Mouse (Mus musculus) limb, embryonic 15.5 days (tissue): ENCODE measurements around the gene Sptlc2. TPM values are rescaled to one million over a fixed set of nuclear protein-coding genes. Genes with fewer than 3 reads are reported as not detected.

Source experiments
- ATAC-seq: fragments of 200-750 bp; cut with Nextera tagmentation; 2 replicates; pipeline ENCODE4 v1.8.0; 2017; ENCODE audit warnings: low read depth, moderate TSS enrichment; ENCODE audit not compliant: insufficient number of reproducible peaks, low FRiP score, low TSS enrichment
- H3K27ac ChIP-seq: fragments of 300-500 bp; sonication (generic); 2 replicates; pipeline ENCODE4 v1.5.1; 2015; ENCODE audit warnings: moderate library complexity, mild to moderate bottlenecking, inconsistent platforms
- H3K27me3 ChIP-seq: fragments of 300-500 bp; sonication (generic); 2 replicates; pipeline ENCODE4 v1.6.1; 2015; ENCODE audit warnings: inconsistent platforms
- H3K36me3 ChIP-seq: fragments of 300-500 bp; sonication (generic); 2 replicates; pipeline ENCODE4 v1.6.1; 2015; ENCODE audit warnings: inconsistent platforms
- H3K4me1 ChIP-seq: fragments of 300-500 bp; sonication (generic); 2 replicates; pipeline ENCODE4 v1.6.1; 2015; ENCODE audit warnings: inconsistent platforms
- H3K4me2 ChIP-seq: fragments of 300-500 bp; sonication (generic); 2 replicates; pipeline ENCODE4 v1.6.1; 2015; ENCODE audit warnings: mild to moderate bottlenecking, inconsistent platforms
- H3K4me3 ChIP-seq: fragments of 300-500 bp; sonication (generic); 2 replicates; pipeline ENCODE4 v1.5.1; 2015; ENCODE audit warnings: mild to moderate bottlenecking, inconsistent platforms
- H3K9ac ChIP-seq: fragments of 300-500 bp; sonication (generic); 2 replicates; pipeline ENCODE4 v1.6.1; 2015; ENCODE audit warnings: inconsistent platforms
- H3K9me3 ChIP-seq: fragments of 300-500 bp; sonication (generic); 2 replicates; pipeline ENCODE4 v1.6.1; 2016; ENCODE audit warnings: inconsistent platforms
- WGBS: fragments of 180-500 bp; shearing (Covaris S2); methylation state at CpG from one replicate; pipeline ENCODE4 v1.1.7; 2015; 5-methylcytosine and 5-hydroxymethylcytosine counted together
- polyA plus RNA-seq: library from polyadenylated mRNA; unstranded; fragments of >200 nt; fragmentation: Nextera tagmentation; extraction: Ambion mirVana; gene quantifications from 2 replicates; pipeline ENCODE4 v1.2.1, GENCODE M21; 2015

Sptlc2 gene
- polyA plus RNA-seq, 1 experiment from 2014 or later: 83.7 TPM

DNA sequence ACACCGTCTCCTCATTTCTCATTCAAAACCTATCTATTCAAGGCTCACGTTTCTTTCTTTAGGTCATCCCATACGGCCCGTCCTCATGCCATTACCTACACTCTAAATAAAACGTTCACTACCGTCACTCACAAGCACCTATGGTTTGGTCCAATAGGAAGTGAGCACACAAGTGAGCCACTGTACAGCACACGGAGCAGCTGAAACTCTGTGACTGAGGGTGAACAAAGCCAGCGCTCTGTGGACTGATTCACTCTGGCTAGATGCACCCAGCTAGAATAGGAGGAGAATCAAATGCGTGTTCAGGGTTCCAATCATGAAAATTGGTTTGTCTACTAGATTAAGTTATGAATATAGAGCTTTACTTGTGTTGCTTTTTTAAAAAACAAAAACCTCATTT lies 22.5 kb downstream of the Sptlc2 start:
- no peak overlapping the region for H3K9ac ChIP-seq
- H3K27ac ChIP-seq: no peak overlapping the region
- H3K36me3 ChIP-seq: peaks cover 19% of the 10 kb centered on the region
- no peaks in the 10 kb centered on the region for H3K27me3 ChIP-seq
- no peak overlapping the region for H3K4me3 ChIP-seq
- H3K9me3 ChIP-seq: no peaks in the 10 kb centered on the region
- ATAC-seq: no peak
- no peaks in the 10 kb centered on the region for H3K4me1 ChIP-seq
- H3K4me2 ChIP-seq: no peak overlapping the region
- WGBS: 79% methylated on average over 9 of the region's 9 CpGs

DNA sequence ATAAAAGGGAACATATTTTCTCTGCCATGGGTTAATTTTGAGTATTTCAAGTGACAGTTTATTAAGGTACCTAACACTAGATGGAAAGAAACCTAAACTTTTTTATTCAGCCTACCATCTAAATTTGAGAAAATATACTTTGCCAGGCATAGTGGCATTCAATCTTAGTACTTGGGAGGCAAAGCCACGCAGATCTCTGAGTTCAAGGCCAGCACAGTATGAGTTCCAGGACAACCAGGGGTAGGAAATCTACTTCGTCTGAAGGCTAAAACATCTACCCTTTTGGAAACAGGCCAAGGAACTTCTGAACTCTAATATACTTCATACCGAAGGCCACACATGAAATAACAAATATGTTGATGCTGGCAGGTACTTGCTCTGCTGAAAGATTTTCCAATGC lies 26.0 kb downstream of the Sptlc2 start:
- H3K9me3 ChIP-seq: no peaks in the 10 kb centered on the region
- no peak overlapping the region for H3K4me3 ChIP-seq
- no peak overlapping the region for H3K27ac ChIP-seq
- ATAC-seq: no peak
- no peak overlapping the region for H3K4me2 ChIP-seq
- WGBS: 56% methylated on average over 3 of the region's 3 CpGs
- H3K4me1 ChIP-seq: no peaks in the 10 kb centered on the region
- no peak overlapping the region for H3K9ac ChIP-seq
- H3K36me3 ChIP-seq: peaks cover 5% of the 10 kb centered on the region
- H3K27me3 ChIP-seq: no peaks in the 10 kb centered on the region

DNA sequence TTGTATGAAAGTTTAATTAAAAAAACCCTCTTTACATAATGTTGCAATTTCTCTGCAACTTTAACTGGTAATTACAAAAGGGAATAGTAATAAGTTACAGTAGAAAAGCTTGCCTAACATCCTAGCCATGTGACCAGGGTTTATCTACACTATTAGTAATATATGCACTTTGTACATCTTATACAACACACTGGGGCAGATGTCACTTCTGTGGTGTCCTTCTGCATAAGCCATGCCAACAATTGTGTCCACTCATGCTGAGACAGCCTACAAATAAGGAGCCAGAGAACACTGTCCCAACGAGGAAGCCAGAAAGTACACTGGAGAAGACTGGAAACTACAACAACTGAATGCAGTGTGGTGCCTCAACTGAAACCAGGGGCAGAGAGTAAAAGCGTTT lies 40.1 kb downstream of the Sptlc2 start:
- Histone ChIP-seq H3K4me2 (no peak overlapping the region), H3K9me3 (no peaks in the 10 kb centered on the region), H3K4me3 (no peak overlapping the region), H3K27me3 (no peaks in the 10 kb centered on the region), H3K36me3 (peaks cover 12% of the 10 kb centered on the region; the same call in 1 of the 2 replicates), H3K27ac (no peak overlapping the region), H3K4me1 (no peaks in the 10 kb centered on the region), H3K9ac (no peak overlapping the region)
- WGBS: 80% methylated on average over 2 of the region's 2 CpGs
- no peak for ATAC-seq

DNA sequence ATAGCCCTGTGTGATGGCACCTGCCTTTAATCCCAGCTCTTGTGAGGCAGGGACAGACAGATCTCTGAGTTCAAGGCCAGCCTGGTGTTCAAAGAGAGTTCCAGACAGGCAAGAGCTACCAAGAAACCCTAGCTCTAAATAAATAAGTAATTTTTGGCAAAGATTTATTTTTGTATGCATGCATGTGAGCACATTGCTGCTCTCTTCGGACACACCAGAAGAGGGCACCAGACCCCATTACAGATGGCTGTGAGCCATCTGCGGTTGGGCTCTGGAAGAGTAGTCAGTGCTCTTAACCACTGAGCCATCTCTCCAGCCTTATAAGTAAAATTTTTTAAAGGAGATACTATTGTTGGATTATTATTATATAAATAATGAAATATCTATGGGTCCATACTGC lies 40.6 kb downstream of the Sptlc2 start:
- H3K9me3 ChIP-seq: no peaks in the 10 kb centered on the region
- no peak overlapping the region for H3K4me2 ChIP-seq
- peaks cover 12% of the 10 kb centered on the region; the same call in 1 of the 2 replicates for H3K36me3 ChIP-seq
- H3K4me3 ChIP-seq: no peak overlapping the region
- no peak overlapping the region for H3K27ac ChIP-seq
- no peaks in the 10 kb centered on the region for H3K27me3 ChIP-seq
- no peak overlapping the region for H3K9ac ChIP-seq
- no peak for ATAC-seq
- H3K4me1 ChIP-seq: no peaks in the 10 kb centered on the region
- WGBS: 89% methylated on average over 2 of the region's 2 CpGs

DNA sequence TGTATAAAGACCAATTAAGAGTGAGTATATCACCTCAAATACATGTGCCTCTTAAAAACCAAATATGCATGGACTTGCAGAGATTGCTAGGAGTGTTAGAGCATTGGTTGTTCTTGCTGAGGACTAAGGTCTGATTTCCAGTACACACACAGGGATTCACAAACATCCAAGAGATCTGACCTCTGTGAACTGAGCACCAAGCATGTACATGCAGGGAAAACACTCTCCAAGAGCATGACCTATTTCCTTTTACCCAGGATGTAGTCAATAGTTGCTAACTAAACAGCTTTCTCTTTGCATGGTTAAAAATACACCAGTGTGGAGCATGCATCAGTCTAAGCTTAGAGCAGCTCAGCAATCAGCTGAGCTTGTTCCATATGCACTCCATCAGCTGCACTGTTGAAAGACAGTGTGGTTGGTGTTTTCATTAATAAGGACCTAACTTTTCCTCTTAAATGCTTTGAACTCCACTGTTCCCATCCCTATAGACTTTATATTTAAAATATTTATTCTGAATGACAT lies 45.0 kb downstream of the Sptlc2 start:
- H3K27me3 ChIP-seq: no peaks in the 10 kb centered on the region

DNA sequence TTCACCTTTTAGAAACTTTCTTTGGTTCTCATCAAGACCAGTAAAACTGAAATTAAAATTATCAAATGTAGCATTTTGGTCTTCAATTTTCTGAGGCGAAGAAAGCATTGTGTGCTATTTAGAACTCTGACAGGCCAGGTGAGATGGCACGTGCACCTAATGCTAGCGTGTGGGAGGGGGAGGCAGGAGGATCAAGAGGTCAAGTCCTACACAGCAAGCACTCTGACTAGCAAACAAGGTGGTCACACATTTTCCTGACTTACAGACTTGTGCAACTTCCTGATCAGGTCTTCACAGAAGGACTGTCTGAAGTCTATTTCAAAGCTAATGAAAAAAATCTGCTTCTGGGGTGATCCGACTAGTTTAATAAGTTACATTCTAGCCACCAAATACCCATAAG lies 50.1 kb downstream of the Sptlc2 start:
- Histone ChIP-seq H3K27ac (no peak overlapping the region), H3K9me3 (no peaks in the 10 kb centered on the region), H3K4me1 (no peaks in the 10 kb centered on the region), H3K4me2 (no peak overlapping the region), H3K4me3 (no peak overlapping the region), H3K27me3 (no peaks in the 10 kb centered on the region), H3K9ac (no peak overlapping the region), H3K36me3 (peaks cover 11% of the 10 kb centered on the region; the same call in 1 of the 2 replicates)
- 72% methylated on average over 4 of the region's 4 CpGs for WGBS
- ATAC-seq: no peak

More for the DNA sequence above, 45.0 kb downstream of the Sptlc2 start:
- no peaks in the 10 kb centered on the region for H3K9me3 ChIP-seq
- H3K36me3 ChIP-seq: peaks cover 22% of the 10 kb centered on the region
- no peaks in the 10 kb centered on the region for H3K4me1 ChIP-seq
- no peak overlapping the region for H3K27ac ChIP-seq
- H3K4me2 ChIP-seq: no peak overlapping the region
- H3K4me3 ChIP-seq: no peak overlapping the region
- no peak for ATAC-seq
- no peak overlapping the region for H3K9ac ChIP-seq

DNA sequence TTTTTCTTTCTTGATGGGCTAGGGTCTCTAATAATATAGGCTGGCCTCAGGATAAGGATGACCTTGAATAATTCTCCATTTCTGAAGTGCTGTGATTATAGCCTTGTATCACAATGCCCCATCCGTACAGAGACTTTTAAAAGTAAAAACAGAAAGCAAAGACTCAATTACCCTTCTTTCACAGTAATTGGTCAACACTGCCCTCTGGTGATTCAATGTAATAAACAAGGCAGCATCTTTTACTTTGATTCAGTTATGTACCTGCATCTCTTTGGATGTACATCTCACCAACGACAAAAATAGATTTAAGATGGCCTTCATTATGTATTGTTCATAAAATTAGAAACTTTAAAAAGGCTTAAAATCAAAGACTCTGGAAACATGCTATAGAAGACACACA lies 53.3 kb downstream of the Sptlc2 start:
- H3K4me3 ChIP-seq: no peak overlapping the region
- no peak for ATAC-seq
- 29% methylated on average over 2 of the region's 2 CpGs for WGBS

DNA sequence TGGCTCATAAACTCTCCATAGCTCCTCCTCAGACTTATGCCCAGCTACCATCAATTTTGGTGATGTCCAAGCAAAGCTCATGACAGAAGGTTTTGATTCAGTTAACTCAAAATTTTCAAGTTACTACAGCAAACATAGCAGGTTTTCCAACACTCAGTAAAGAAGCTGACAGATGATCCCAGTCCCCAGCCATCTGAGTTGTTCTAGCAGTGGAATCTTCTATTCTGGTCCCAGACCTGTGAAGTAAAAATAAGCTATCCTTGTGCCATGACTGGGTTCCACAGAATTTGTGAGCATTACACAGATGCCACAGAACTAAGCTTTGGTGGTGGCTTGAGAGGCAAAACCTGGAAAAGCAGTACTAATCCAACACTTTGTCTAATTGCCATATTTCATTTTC lies 54.4 kb downstream of the Sptlc2 start:
- no peak overlapping the region for H3K9ac ChIP-seq
- no peak for ATAC-seq
- no peak overlapping the region for H3K4me2 ChIP-seq
- no peaks in the 10 kb centered on the region for H3K9me3 ChIP-seq
- no peaks in the 10 kb centered on the region for H3K27me3 ChIP-seq
- H3K4me1 ChIP-seq: no peaks in the 10 kb centered on the region
- H3K4me3 ChIP-seq: no peak overlapping the region
- 0 out of 2 replicates have a peak, but pooled peaks cover 3% of the 10 kb centered on the region for H3K36me3 ChIP-seq
- no peak overlapping the region for H3K27ac ChIP-seq

More for the DNA sequence above, 53.3 kb downstream of the Sptlc2 start:
- no peaks in the 10 kb centered on the region for H3K36me3 ChIP-seq
- H3K9me3 ChIP-seq: no peaks in the 10 kb centered on the region
- no peak overlapping the region for H3K9ac ChIP-seq
- no peak overlapping the region for H3K27ac ChIP-seq
- no peaks in the 10 kb centered on the region for H3K4me1 ChIP-seq
- H3K4me2 ChIP-seq: no peak overlapping the region
- H3K27me3 ChIP-seq: no peaks in the 10 kb centered on the region

DNA sequence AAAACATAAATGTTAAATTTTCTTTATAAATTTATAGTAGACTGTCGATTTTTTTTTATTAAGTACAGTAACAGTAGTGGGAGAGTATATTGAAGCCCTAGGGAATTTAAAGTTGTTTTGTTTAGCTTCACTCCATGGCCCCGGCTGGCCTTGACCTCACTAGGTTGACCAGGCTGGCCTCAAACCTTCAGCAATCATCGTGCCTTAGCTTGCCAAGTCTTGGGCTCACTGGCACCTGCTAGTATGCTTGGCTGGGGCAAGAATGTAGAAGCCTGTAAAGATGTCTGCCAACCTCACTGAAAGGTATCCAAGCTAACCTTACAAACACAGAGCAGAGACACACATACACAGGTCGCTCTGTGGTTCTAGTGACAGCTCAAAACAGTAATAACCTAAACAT lies 55.6 kb downstream of the Sptlc2 start:
- no peak overlapping the region for H3K27ac ChIP-seq
- WGBS: 71% methylated on average over 4 of the region's 4 CpGs
- H3K36me3 ChIP-seq: 0 out of 2 replicates have a peak, but pooled peaks cover 3% of the 10 kb centered on the region
- H3K4me1 ChIP-seq: no peaks in the 10 kb centered on the region
- no peaks in the 10 kb centered on the region for H3K9me3 ChIP-seq
- H3K4me2 ChIP-seq: no peak overlapping the region
- H3K4me3 ChIP-seq: no peak overlapping the region
- no peak overlapping the region for H3K9ac ChIP-seq
- no peak for ATAC-seq
- H3K27me3 ChIP-seq: no peaks in the 10 kb centered on the region

DNA sequence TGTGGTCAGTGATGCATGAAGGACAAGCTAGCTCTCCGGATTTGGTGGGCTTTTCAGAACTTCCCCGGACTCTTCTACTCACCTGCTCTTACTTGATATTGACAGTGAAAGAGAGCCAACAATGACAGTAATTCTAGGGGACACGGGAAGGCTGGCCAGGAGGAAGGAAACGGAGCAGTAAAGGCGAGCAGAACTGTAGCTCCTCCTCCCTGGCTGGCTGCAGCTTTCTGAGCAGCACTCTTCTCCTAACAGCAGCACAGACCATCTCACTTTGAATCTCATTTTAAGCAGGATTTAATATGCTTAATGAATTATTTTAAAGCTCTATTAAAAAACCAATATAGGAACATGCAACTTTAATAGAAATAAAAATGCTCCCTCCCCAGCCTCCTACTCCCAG lies 56.2 kb downstream of the Sptlc2 start:
- Histone ChIP-seq H3K27me3 (no peaks in the 10 kb centered on the region), H3K4me2 (no peak overlapping the region), H3K4me3 (no peak overlapping the region), H3K4me1 (no peaks in the 10 kb centered on the region), H3K9ac (no peak overlapping the region), H3K36me3 (0 out of 2 replicates have a peak, but pooled peaks cover 3% of the 10 kb centered on the region), H3K27ac (no peak overlapping the region), H3K9me3 (no peaks in the 10 kb centered on the region)
- WGBS: 29% methylated on average over 5 of the region's 5 CpGs
- no peak for ATAC-seq

DNA sequence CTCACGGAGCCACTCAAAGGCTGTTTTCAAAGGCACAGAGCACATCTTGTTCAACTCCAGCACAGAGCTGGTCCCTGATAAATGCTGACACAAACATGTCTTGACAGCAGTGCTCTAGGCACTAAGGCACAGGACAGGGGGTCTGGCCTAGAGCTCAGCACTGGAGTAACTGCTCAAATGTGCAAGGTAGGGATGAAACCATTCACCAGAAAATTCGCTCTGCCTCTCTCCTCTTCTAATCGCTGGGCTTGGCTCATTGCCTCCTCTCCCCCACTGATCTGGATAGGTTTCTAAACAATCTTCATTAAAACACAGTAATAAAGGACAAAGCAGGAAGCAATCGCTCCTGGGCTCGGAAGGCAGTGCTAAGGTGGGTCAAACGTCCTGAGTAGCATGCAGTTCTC lies 57.1 kb downstream of the Sptlc2 start:
- Histone ChIP-seq H3K9ac (no peak overlapping the region), H3K27me3 (no peaks in the 10 kb centered on the region), H3K4me3 (no peak overlapping the region), H3K27ac (no peak overlapping the region), H3K36me3 (0 out of 2 replicates have a peak, but pooled peaks cover 3% of the 10 kb centered on the region), H3K4me1 (no peaks in the 10 kb centered on the region), H3K4me2 (no peak overlapping the region), H3K9me3 (no peaks in the 10 kb centered on the region)
- 27% methylated on average over 6 of the region's 6 CpGs for WGBS
- ATAC-seq: no peak

DNA sequence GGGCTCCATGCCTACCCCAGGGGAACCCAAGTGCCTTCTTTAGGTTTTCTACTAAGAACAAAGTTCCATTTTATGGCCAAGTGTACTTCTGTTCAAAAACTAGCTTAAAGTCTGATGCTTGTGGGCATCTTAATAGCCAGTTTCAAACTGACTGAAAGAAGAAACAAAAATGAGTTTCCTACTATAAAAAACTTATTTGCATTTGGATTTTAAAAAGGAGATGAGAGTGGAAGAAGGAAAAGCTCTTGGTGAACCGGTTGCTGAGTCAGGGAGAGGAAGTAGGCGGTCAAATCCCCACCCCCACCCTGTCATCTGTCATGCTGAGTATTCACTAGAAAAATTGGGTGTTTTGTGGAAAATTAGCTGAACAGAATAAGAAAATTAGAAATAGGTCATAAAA lies 57.9 kb downstream of the Sptlc2 start:
- 40% methylated on average over 2 of the region's 2 CpGs for WGBS
- 0 out of 2 replicates have a peak, but pooled peaks cover 3% of the 10 kb centered on the region for H3K36me3 ChIP-seq

DNA sequence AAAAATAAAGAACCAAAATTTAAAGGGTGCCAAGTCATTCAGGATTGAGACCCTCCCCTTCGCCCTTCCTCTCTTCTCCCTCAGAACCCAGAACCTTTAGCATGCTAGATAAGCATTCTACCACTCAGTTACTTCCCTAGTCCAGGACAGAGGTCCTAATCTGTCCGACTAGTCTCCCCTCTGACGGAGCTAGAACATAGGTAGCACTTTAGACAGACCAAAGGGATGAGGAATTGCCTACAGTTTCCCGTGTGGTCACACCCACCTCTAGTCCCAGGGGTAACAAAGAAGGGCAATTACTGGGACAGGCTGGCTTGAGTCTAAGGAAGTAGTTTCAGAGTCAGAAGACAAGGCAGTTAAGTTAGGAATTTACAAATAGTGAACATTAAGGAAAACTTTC lies 60.1 kb downstream of the Sptlc2 start:
- no peak overlapping the region for H3K4me2 ChIP-seq
- H3K4me1 ChIP-seq: no peaks in the 10 kb centered on the region
- ATAC-seq: no peak
- H3K36me3 ChIP-seq: 0 out of 2 replicates have a peak, but pooled peaks cover 6% of the 10 kb centered on the region
- no peak overlapping the region for H3K9ac ChIP-seq
- no peaks in the 10 kb centered on the region for H3K9me3 ChIP-seq
- no peaks in the 10 kb centered on the region for H3K27me3 ChIP-seq
- H3K27ac ChIP-seq: no peak overlapping the region
- H3K4me3 ChIP-seq: no peak overlapping the region
- 55% methylated on average over 4 of the region's 4 CpGs for WGBS

More for the DNA sequence above, 57.9 kb downstream of the Sptlc2 start:
- no peak overlapping the region for H3K4me2 ChIP-seq
- H3K4me3 ChIP-seq: no peak overlapping the region
- no peak for ATAC-seq
- no peaks in the 10 kb centered on the region for H3K9me3 ChIP-seq
- no peak overlapping the region for H3K9ac ChIP-seq
- no peaks in the 10 kb centered on the region for H3K4me1 ChIP-seq
- H3K27me3 ChIP-seq: no peaks in the 10 kb centered on the region
- no peak overlapping the region for H3K27ac ChIP-seq
